Mouse (Mus musculus) heart, embryonic 12.5 days (tissue): Measurements from ENCODE around the gene Hand1. TPM values are rescaled to one million over a fixed set of nuclear protein-coding genes. Genes with fewer than 3 reads are reported as not detected.
A peak's percentile ranks its signal among the peaks of the same experiment; 100 is the strongest.

Experiments used
- ATAC-seq: fragments of 200-750 bp; cut with Nextera tagmentation; 2 replicates; pipeline ENCODE4 v1.8.0; 2017; ENCODE audit warnings: moderate TSS enrichment, moderate library complexity; ENCODE audit not compliant: insufficient number of reproducible peaks, low FRiP score
- H3K27ac ChIP-seq: fragments of 300-500 bp; sonication (generic); 2 replicates; pipeline ENCODE4 v1.5.1; 2016; ENCODE audit warnings: mild to moderate bottlenecking, moderate library complexity; ENCODE audit not compliant: poor library complexity, severe bottlenecking
- H3K27me3 ChIP-seq: fragments of 300-500 bp; sonication (generic); replicated peaks from 2 replicates; pipeline ENCODE4 v1.6.1; 2016; ENCODE audit warnings: mild to moderate bottlenecking, moderate library complexity
- H3K36me3 ChIP-seq: fragments of 300-500 bp; sonication (generic); 2 replicates; pipeline ENCODE4 v1.6.1; 2016; ENCODE audit warnings: mild to moderate bottlenecking, moderate library complexity
- H3K4me1 ChIP-seq: fragments of 300-500 bp; sonication (generic); replicated peaks from 2 replicates; pipeline ENCODE4 v1.6.1; 2016; ENCODE audit warnings: mild to moderate bottlenecking
- H3K4me2 ChIP-seq: fragments of 300-500 bp; sonication (generic); 2 replicates; pipeline ENCODE4 v1.6.1; 2016; ENCODE audit warnings: mild to moderate bottlenecking, moderate library complexity
- H3K4me3 ChIP-seq: fragments of 300-500 bp; sonication (generic); 2 replicates; pipeline ENCODE4 v1.5.1; 2016; ENCODE audit warnings: mild to moderate bottlenecking
- H3K9ac ChIP-seq: fragments of 300-500 bp; sonication (generic); 2 replicates; pipeline ENCODE4 v1.6.1; 2016; ENCODE audit warnings: mild to moderate bottlenecking, moderate library complexity
- H3K9me3 ChIP-seq: fragments of 300-500 bp; sonication (generic); replicated peaks from 2 replicates; pipeline ENCODE4 v1.6.1; 2016; ENCODE audit warnings: mild to moderate bottlenecking, moderate library complexity
- WGBS: fragments of 180-500 bp; shearing (Covaris S2); methylation state at CpG from one replicate; pipeline ENCODE4 v1.1.7; 2016; 5-methylcytosine and 5-hydroxymethylcytosine counted together
- polyA plus RNA-seq: library from polyadenylated mRNA; unstranded; fragments of >200 nt; fragmentation: Nextera tagmentation; extraction: Ambion mirVana; gene quantifications from 2 replicates; pipeline ENCODE4 v1.2.1, GENCODE M21; 2016

Hand1 gene
- 62.0 and 66.2 TPM in 2 replicates for polyA plus RNA-seq

GRCm38 (mm10) chr11:57832552-57833201, at the start of gene Hand1:
Gene Hand1, minus strand, starts transcription at chr11:57832818.
- no peaks in the 10 kb centered on the region for H3K9me3 ChIP-seq
- peaks cover 49% of the 10 kb centered on the region for H3K4me1 ChIP-seq

GRCm38 (mm10) chr11:57876157-57876556, 43.5 kb upstream of the Hand1 start:
- no peak overlapping the region for H3K27ac ChIP-seq
- no peak overlapping the region for H3K4me2 ChIP-seq
- H3K36me3 ChIP-seq: no peaks in the 10 kb centered on the region
- no peak overlapping the region for H3K9ac ChIP-seq
- H3K4me3 ChIP-seq: no peak overlapping the region
- H3K9me3 ChIP-seq: no peaks in the 10 kb centered on the region
- H3K27me3 ChIP-seq: no peaks in the 10 kb centered on the region
- peaks cover 18% of the 10 kb centered on the region for H3K4me1 ChIP-seq
- 62% methylated on average over 2 of the region's 2 CpGs for WGBS
- ATAC-seq: no peak

More at GRCm38 (mm10) chr11:57832552-57833201, at the start of gene Hand1:
- H3K27ac ChIP-seq: peak within 1 kb of the TSS; percentile 80
- H3K27me3 ChIP-seq: peaks cover 81% of the 10 kb centered on the region
- WGBS: 8% methylated on average over 23 of the region's 23 CpGs
- peak within 1 kb of the TSS; percentile 80 for H3K9ac ChIP-seq
- H3K4me3 ChIP-seq: peak within 1 kb of the TSS; percentile 60
- no peak for ATAC-seq
- peak within 1 kb of the TSS; percentile 61 for H3K4me2 ChIP-seq
- no peaks in the 10 kb centered on the region for H3K36me3 ChIP-seq

DNA sequence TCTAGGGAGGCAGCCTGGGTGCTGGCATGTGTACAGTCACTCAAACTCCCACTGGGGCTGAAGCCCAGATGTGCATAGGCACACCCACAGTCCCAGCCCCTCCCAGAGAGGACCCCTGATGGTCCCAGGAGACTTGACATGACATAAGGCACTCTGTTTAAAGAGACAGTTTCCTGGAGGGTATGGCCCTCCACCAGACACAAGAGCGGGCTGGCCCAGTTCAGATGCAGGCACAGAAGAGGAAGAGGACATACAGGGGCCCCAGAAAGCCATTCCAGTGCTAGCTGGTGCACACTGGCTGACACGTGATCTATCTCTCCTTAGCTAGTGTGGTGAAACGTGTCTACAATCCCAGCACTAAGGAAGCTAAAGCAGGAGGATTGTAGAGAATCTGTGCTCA, 40.4 kb upstream of the Hand1 start:
- no peak overlapping the region for H3K4me3 ChIP-seq
- H3K9ac ChIP-seq: no peak overlapping the region
- no peaks in the 10 kb centered on the region for H3K36me3 ChIP-seq
- whole genome bisulfite sequencing: 33% methylated on average over 3 of the region's 3 CpGs
- no peaks in the 10 kb centered on the region for H3K9me3 ChIP-seq
- no peak for ATAC-seq
- H3K4me2 ChIP-seq: no peak overlapping the region
- peaks cover 29% of the 10 kb centered on the region for H3K4me1 ChIP-seq
- H3K27me3 ChIP-seq: 0 out of 2 replicates have a peak, but pooled peaks cover 4% of the 10 kb centered on the region
- no peak overlapping the region for H3K27ac ChIP-seq

GRCm38 (mm10) chr11:57868753-57869460, 36.3 kb upstream of the Hand1 start:
- H3K27ac ChIP-seq: peak overlapping the region; percentile 53
- no peak for ATAC-seq
- WGBS: 35% methylated on average over 9 of the region's 9 CpGs
- H3K4me1 ChIP-seq: peaks cover 48% of the 10 kb centered on the region
- no peak overlapping the region for H3K4me3 ChIP-seq
- H3K4me2 ChIP-seq: 0 out of 2 replicates have a peak overlapping the region, but pooled peaks have one; percentile 22
- 0 out of 2 replicates have a peak, but pooled peaks cover 4% of the 10 kb centered on the region for H3K27me3 ChIP-seq
- no peaks in the 10 kb centered on the region for H3K36me3 ChIP-seq
- peak overlapping the region; percentile 32; the same call in 1 of the 2 replicates for H3K9ac ChIP-seq
- H3K9me3 ChIP-seq: no peaks in the 10 kb centered on the region

- H3K4me2 ChIP-seq: peak overlapping the region; percentile 29; the same call in 1 of the 2 replicates
Measured at GRCm38 (mm10) chr11:57866466-57866865, 33.8 kb upstream of the Hand1 start.

GRCm38 (mm10) chr11:57864577-57864976, 32.0 kb upstream of the Hand1 start:
- no peak for ATAC-seq
- Histone ChIP-seq H3K4me2 (no peak overlapping the region), H3K27me3 (no peaks in the 10 kb centered on the region), H3K9me3 (no peaks in the 10 kb centered on the region), H3K36me3 (no peaks in the 10 kb centered on the region), H3K4me3 (no peak overlapping the region), H3K9ac (no peak overlapping the region), H3K4me1 (peaks cover 39% of the 10 kb centered on the region), H3K27ac (peak overlapping the region; percentile 9; the same call in 1 of the 2 replicates)
- 4% methylated on average over 8 of the region's 8 CpGs for WGBS

More at GRCm38 (mm10) chr11:57866466-57866865, 33.8 kb upstream of the Hand1 start:
- 0 out of 2 replicates have a peak, but pooled peaks have one; percentile 39 for ATAC-seq
- H3K9ac ChIP-seq: peak overlapping the region; percentile 15; the same call in 1 of the 2 replicates
- 0 out of 2 replicates have a peak, but pooled peaks cover 4% of the 10 kb centered on the region for H3K27me3 ChIP-seq
- H3K36me3 ChIP-seq: no peaks in the 10 kb centered on the region
- no peaks in the 10 kb centered on the region for H3K9me3 ChIP-seq
- H3K4me1 ChIP-seq: peaks cover 42% of the 10 kb centered on the region
- no peak overlapping the region for H3K4me3 ChIP-seq
- H3K27ac ChIP-seq: peak overlapping the region; percentile 36; the same call in 1 of the 2 replicates
- 6% methylated on average over 7 of the region's 7 CpGs for WGBS

- ATAC-seq: no peak
- no peak overlapping the region for H3K27ac ChIP-seq
Measured at GRCm38 (mm10) chr11:57862088-57862487, 29.5 kb upstream of the Hand1 start.

DNA sequence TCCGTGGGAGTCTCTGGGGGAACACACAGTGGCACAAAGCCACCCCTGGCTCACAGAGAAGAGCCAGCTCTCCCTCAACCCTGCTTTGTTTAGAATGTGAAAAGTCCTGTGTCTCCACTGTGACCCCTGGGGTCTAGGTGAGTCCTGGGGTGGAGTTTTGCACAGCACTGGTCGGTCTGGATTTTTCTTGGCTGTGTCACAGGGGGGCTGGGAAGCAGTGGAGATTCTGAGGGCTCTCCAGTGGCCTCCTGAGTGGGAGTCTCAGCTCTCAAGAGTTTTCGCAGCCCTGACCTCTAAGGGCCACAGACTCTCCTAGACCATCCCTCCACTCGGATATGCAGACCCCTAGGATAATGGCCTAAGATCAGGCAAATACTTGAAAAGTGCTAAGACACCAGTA, 25.1 kb upstream of the Hand1 start:
- Histone ChIP-seq H3K9me3 (no peaks in the 10 kb centered on the region), H3K4me3 (no peak overlapping the region), H3K27me3 (0 out of 2 replicates have a peak, but pooled peaks cover under 1% of the 10 kb centered on the region), H3K36me3 (no peaks in the 10 kb centered on the region), H3K9ac (no peak overlapping the region), H3K27ac (no peak overlapping the region), H3K4me1 (no peaks in the 10 kb centered on the region), H3K4me2 (no peak overlapping the region)
- WGBS: 56% methylated on average over 4 of the region's 4 CpGs
- no peak for ATAC-seq

More at GRCm38 (mm10) chr11:57862088-57862487, 29.5 kb upstream of the Hand1 start:
- no peak overlapping the region for H3K4me2 ChIP-seq
- H3K4me1 ChIP-seq: peaks cover 26% of the 10 kb centered on the region
- H3K9ac ChIP-seq: no peak overlapping the region
- H3K4me3 ChIP-seq: no peak overlapping the region
- no peaks in the 10 kb centered on the region for H3K9me3 ChIP-seq
- no peaks in the 10 kb centered on the region for H3K27me3 ChIP-seq
- H3K36me3 ChIP-seq: no peaks in the 10 kb centered on the region
- WGBS: 81% methylated on average over 7 of the region's 7 CpGs

DNA sequence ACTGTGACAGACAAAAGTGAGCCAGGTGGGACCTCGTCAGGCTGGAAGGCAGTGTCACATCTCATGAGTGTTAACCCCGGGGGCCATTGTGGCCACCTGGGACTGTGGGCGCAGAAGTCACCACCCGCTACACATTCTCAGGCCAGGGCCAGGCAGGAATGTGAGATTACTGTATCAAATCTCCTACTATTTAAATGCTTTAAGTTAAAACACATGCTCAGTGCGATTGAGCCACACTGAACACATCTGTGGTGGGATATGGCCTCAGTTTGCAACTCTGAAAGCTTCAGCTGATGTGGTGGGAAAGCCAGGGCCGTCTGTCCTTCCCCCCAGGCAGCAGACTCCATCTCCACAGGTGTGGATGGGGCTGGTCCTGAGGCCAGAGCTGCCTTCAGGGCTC, 21.0 kb upstream of the Hand1 start:
- Histone ChIP-seq H3K4me1 (no peaks in the 10 kb centered on the region), H3K9ac (no peak overlapping the region), H3K36me3 (no peaks in the 10 kb centered on the region), H3K27me3 (peaks cover 11% of the 10 kb centered on the region), H3K27ac (no peak overlapping the region), H3K9me3 (no peaks in the 10 kb centered on the region), H3K4me2 (no peak overlapping the region), H3K4me3 (no peak overlapping the region)
- no peak for ATAC-seq
- 63% methylated on average over 6 of the region's 6 CpGs for WGBS

DNA sequence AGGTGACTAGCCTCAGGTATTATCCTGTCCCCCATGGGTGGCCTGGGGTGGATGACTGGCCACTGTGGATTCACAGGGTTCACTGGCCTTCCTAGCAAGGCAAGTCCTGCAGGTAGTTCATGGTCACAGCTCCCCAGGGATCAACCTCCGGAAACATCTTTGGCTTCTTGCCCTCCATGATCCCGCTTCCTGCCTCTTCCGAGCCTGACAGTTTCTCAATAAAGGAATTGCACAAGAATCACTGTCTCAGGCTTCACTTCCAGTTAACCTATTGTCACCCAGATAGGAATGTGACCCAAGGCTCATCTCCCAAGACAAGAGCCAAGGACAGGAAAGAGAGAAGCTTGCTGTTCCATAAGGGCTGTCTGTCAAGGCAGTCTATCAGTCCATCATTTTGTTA, 18.3 kb upstream of the Hand1 start:
- ATAC-seq: no peak

GRCm38 (mm10) chr11:57850298-57850697, 17.7 kb upstream of the Hand1 start:
- 55% methylated on average over 7 of the region's 7 CpGs for WGBS
- Histone ChIP-seq H3K4me1 (peaks cover 16% of the 10 kb centered on the region; the same call in 1 of the 2 replicates), H3K9me3 (no peaks in the 10 kb centered on the region), H3K4me2 (no peak overlapping the region), H3K27me3 (peaks cover 20% of the 10 kb centered on the region), H3K9ac (no peak overlapping the region), H3K4me3 (no peak overlapping the region), H3K36me3 (no peaks in the 10 kb centered on the region), H3K27ac (no peak overlapping the region)
- no peak for ATAC-seq

More for the DNA sequence above, 18.3 kb upstream of the Hand1 start:
- no peaks in the 10 kb centered on the region for H3K9me3 ChIP-seq
- H3K9ac ChIP-seq: no peak overlapping the region
- H3K4me2 ChIP-seq: no peak overlapping the region
- peaks cover 14% of the 10 kb centered on the region for H3K27me3 ChIP-seq
- 62% methylated on average over 3 of the region's 3 CpGs for WGBS
- H3K27ac ChIP-seq: no peak overlapping the region
- H3K36me3 ChIP-seq: no peaks in the 10 kb centered on the region
- H3K4me1 ChIP-seq: 0 out of 2 replicates have a peak, but pooled peaks cover 10% of the 10 kb centered on the region
- no peak overlapping the region for H3K4me3 ChIP-seq
